Mouse (Mus musculus): ENCODE results near the gene Ppp1r12c. TPM values are rescaled to one million over a fixed set of nuclear protein-coding genes. Genes with fewer than 3 reads are reported as not detected.

Ppp1r12c gene
- 40.6 and 50.0 TPM in 2 replicates for polyA plus RNA-seq (2015; fragmentation: Nextera tagmentation; extraction: Ambion mirVana)

DNA sequence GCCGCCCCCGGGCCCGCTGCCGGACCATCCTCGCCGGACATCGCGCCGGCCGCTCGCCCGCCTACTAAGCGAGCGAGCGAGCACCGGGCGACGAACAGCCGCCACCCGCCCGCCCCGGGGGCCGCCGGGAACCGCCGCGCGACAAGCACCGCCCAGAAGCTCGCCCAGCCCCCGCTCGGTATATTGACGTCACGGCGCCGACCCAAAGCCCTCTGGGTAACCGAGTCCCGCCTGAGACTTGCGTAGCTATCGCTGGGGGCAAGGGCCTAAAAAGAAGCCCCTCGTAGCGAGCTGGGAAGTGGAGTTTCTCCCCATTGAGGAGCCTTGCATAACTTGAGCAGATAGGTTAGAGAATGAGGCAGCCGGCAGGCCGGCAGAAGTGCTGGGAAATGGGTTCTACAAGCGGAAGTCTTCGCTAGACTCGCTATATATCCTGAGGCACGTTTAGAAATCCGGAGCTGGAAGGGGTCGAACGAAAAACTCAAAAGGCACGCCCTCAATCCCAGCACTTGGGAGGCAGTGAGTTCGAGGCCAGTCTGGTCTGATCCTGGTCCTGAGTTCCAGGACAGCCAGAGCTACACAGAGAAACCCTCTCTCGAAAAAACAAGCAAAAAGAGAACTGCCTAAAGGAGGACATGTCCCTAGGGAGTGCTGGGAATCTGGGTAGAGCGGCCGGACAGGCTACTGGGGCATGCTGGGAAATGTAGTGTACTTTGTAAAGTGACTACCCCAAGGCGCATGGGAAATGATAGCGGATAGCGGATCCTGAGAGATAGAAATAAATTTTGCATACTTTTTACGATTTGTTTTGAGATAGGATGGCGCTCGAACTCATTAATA lies at the start of gene Ppp1r12c:
Gene Ppp1r12c, minus strand, starts transcription at position 123 of the 840 bp plus-strand sequence.
- peak within 1 kb of the TSS; percentile 87 for H3K27ac ChIP-seq (ENCODE audit: low read length)
- H3K9ac ChIP-seq (replicated peaks; ENCODE audit: low read depth, low read length), result peak within 1 kb of the TSS; percentile 88
- H3K36me3 ChIP-seq (ENCODE audit: control insufficient read depth, insufficient read depth), result peaks cover under 1% of the 10 kb centered on the region; the same call in 1 of the 2 replicates
- no peaks in the 10 kb centered on the region for H3K9me3 ChIP-seq (ENCODE audit: control insufficient read depth, low read length)
- peak; percentile 95 for ATAC-seq
- H3K4me3 ChIP-seq (replicated peaks; ENCODE audit: low read length), result peak within 1 kb of the TSS; percentile 84
- H3K4me1 ChIP-seq (replicated peaks; ENCODE audit: control insufficient read depth, insufficient read depth, low read length), result peaks cover 30% of the 10 kb centered on the region
- under 1% methylated on average over 57 of the region's 62 CpGs for WGBS
- no peaks in the 10 kb centered on the region for H3K27me3 ChIP-seq (replicated peaks; ENCODE audit: control insufficient read depth, insufficient read depth, low read length)
- peak within 1 kb of the TSS; percentile 67 for H3K4me2 ChIP-seq (ENCODE audit: low read length)

DNA sequence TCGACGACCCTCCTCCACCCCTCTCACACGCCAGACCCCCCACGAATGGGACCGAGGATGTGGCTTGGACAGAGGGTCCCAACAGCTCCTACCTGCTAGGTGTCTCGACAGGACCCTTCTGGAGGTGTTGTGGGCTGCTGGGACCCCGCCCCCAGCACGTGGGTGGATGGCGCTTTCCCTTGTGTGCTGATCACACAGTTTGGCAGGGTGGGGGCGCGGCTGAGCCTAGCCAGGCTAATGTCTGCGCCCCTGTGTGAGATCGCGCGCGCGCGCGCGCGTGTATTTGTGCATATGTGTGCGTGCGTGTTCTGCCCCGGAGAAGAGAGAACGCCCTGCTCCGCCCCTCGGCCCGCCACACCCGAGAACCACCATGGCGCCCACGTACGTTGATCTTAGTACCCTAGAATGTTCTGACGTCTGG lies 45.8 kb upstream of the Ppp1r12c start, which contains the start of gene Syt5:
Gene Syt5, minus strand, starts transcription at position 321 of the 421 bp plus-strand sequence.
- no peaks in the 10 kb centered on the region for H3K9me3 ChIP-seq (ENCODE audit: control insufficient read depth, low read length)
- H3K36me3 ChIP-seq (ENCODE audit: control insufficient read depth, insufficient read depth), result no peaks in the 10 kb centered on the region
- H3K4me2 ChIP-seq (ENCODE audit: low read length), result peak within 1 kb of the TSS; percentile 81
- peak within 1 kb of the TSS; percentile 91 for H3K27ac ChIP-seq (ENCODE audit: low read length)
- H3K4me3 ChIP-seq (replicated peaks; ENCODE audit: low read length), result peak within 1 kb of the TSS; percentile 55
- 4% methylated on average over 33 of the region's 33 CpGs for WGBS
- H3K27me3 ChIP-seq (replicated peaks; ENCODE audit: control insufficient read depth, insufficient read depth, low read length), result no peaks in the 10 kb centered on the region
- peak; percentile 81 for ATAC-seq
- H3K9ac ChIP-seq (replicated peaks; ENCODE audit: low read depth, low read length), result peak within 1 kb of the TSS; percentile 77
- H3K4me1 ChIP-seq (replicated peaks; ENCODE audit: control insufficient read depth, insufficient read depth, low read length), result peaks cover 12% of the 10 kb centered on the region

DNA sequence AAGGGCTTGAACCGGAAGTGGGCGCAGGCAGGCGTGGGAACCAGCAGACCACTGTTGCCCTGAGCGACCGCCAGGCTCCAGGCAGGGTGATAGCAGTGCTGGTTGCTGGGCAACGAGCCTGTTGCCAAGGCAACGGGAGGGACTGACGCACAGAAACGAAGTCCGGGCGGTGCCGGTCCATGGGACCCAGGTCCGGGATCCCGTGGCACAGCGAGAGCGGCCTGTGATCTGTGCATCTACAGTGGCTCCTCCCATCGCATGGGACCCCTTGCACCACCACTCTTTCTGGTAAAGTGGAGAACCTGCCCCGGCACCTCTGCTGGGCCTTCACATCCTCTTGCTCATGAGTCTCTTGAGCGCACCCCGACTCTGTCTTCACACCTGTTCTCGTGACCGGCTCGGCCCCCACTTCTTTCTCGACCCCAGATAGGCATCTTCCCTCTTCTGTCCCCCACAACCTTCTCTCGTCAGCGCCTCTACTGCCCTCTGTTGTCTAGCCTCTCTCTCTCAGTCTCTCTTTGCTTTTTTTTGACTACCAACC lies 45.2 kb upstream of the Ppp1r12c start:
- peak; percentile 85 for ATAC-seq
- H3K27me3 ChIP-seq (replicated peaks; ENCODE audit: control insufficient read depth, insufficient read depth, low read length), result no peaks in the 10 kb centered on the region
- under 1% methylated on average over 26 of the region's 26 CpGs for WGBS

DNA sequence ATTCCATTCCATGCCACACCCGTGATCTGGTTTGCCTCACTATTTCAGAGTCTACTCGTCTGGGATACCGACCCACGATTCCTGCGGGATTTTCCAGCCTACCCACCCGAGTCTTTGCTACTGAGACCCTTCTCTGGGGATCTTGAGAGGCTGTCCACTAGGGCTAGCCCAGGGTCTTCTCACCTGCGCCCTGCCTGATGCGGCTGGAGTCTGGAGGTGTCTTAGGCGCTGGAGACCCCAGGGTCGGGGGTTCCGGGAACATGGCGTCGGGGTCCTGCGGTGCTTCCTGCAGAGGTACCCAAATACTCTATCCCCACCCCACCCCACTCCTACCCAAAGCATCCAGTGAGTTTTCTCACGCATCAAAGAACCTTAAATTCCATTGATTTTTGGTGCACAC lies 44.6 kb upstream of the Ppp1r12c start:
- ATAC-seq, result peak; percentile 32; the same call in 1 of the 2 replicates
- peak overlapping the region; percentile 91 for H3K27ac ChIP-seq (ENCODE audit: low read length)
- 66% methylated on average over 15 of the region's 15 CpGs for WGBS
- no peaks in the 10 kb centered on the region for H3K9me3 ChIP-seq (ENCODE audit: control insufficient read depth, low read length)
- H3K36me3 ChIP-seq (ENCODE audit: control insufficient read depth, insufficient read depth), result peaks cover 6% of the 10 kb centered on the region; the same call in 1 of the 2 replicates
- H3K4me2 ChIP-seq (ENCODE audit: low read length), result peak overlapping the region; percentile 81
- peak overlapping the region; percentile 77 for H3K9ac ChIP-seq (replicated peaks; ENCODE audit: low read depth, low read length)
- peaks cover 12% of the 10 kb centered on the region for H3K4me1 ChIP-seq (replicated peaks; ENCODE audit: control insufficient read depth, insufficient read depth, low read length)
- H3K4me3 ChIP-seq (replicated peaks; ENCODE audit: low read length), result peak overlapping the region; percentile 55
- H3K27me3 ChIP-seq (replicated peaks; ENCODE audit: control insufficient read depth, insufficient read depth, low read length), result no peaks in the 10 kb centered on the region

More for the DNA sequence above, 45.2 kb upstream of the Ppp1r12c start:
- Histone ChIP-seq H3K9ac (replicated peaks; ENCODE audit: low read depth, low read length) (peak overlapping the region; percentile 77), H3K4me3 (replicated peaks; ENCODE audit: low read length) (peak overlapping the region; percentile 55), H3K9me3 (ENCODE audit: control insufficient read depth, low read length) (no peaks in the 10 kb centered on the region), H3K27ac (ENCODE audit: low read length) (peak overlapping the region; percentile 91), H3K4me1 (replicated peaks; ENCODE audit: control insufficient read depth, insufficient read depth, low read length) (peaks cover 12% of the 10 kb centered on the region), H3K36me3 (ENCODE audit: control insufficient read depth, insufficient read depth) (peaks cover 5% of the 10 kb centered on the region; the same call in 1 of the 2 replicates), H3K4me2 (ENCODE audit: low read length) (peak overlapping the region; percentile 81)

DNA sequence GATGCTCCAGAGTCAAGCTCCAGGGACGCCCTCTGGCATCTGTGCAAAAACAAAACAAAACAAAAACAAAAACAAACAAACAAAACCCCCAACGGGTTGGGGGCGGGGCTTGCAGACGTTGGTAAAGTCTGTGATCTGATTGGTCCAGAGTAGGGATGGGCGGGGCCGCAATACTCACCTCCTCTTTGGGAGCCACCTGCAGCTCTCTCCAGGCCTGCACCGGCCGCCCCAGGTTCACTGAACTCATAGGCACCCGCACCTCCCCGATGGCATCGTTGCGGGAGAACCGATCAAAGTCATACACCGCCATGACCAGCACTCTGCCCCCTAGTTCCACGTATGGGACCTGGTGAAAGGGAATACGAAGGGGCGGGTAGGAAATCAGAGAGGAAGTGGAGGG lies 40.5 kb upstream of the Ppp1r12c start:
- WGBS, result 44% methylated on average over 17 of the region's 17 CpGs
- no peak for ATAC-seq
- no peak overlapping the region for H3K4me3 ChIP-seq (replicated peaks; ENCODE audit: low read length)
- H3K36me3 ChIP-seq (ENCODE audit: control insufficient read depth, insufficient read depth), result peaks cover 6% of the 10 kb centered on the region; the same call in 1 of the 2 replicates
- no peaks in the 10 kb centered on the region for H3K9me3 ChIP-seq (ENCODE audit: control insufficient read depth, low read length)
- H3K27me3 ChIP-seq (replicated peaks; ENCODE audit: control insufficient read depth, insufficient read depth, low read length), result no peaks in the 10 kb centered on the region
- no peak overlapping the region for H3K4me2 ChIP-seq (ENCODE audit: low read length)
- peaks cover 10% of the 10 kb centered on the region for H3K4me1 ChIP-seq (replicated peaks; ENCODE audit: control insufficient read depth, insufficient read depth, low read length)
- no peak overlapping the region for H3K9ac ChIP-seq (replicated peaks; ENCODE audit: low read depth, low read length)
- H3K27ac ChIP-seq (ENCODE audit: low read length), result no peak overlapping the region

DNA sequence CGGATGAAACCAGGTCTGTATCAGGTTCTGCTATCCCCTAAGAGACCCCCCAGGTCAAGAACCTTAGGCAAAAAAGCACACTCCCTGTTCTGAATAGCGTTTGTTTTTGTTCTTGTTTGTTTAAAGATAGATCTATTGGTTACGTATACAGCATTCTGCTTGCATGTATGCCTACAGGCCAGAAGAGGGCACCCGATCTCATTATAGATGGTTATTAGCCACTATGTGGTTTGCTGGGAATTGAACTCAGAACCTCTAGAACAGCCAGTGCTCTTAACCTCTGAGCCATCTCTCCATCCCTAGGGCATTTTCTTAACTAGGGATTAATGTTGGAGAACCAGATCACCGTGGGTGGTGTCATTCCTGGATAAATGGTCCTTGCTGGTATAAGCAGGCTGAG lies 39.9 kb upstream of the Ppp1r12c start:
- ATAC-seq, result no peak
- Histone ChIP-seq H3K4me2 (ENCODE audit: low read length) (no peak overlapping the region), H3K27ac (ENCODE audit: low read length) (no peak overlapping the region), H3K36me3 (ENCODE audit: control insufficient read depth, insufficient read depth) (peaks cover 6% of the 10 kb centered on the region; the same call in 1 of the 2 replicates), H3K9me3 (ENCODE audit: control insufficient read depth, low read length) (no peaks in the 10 kb centered on the region), H3K27me3 (replicated peaks; ENCODE audit: control insufficient read depth, insufficient read depth, low read length) (no peaks in the 10 kb centered on the region), H3K4me3 (replicated peaks; ENCODE audit: low read length) (no peak overlapping the region), H3K4me1 (replicated peaks; ENCODE audit: control insufficient read depth, insufficient read depth, low read length) (peaks cover 9% of the 10 kb centered on the region), H3K9ac (replicated peaks; ENCODE audit: low read depth, low read length) (no peak overlapping the region)
- 72% methylated on average over 5 of the region's 5 CpGs for WGBS

DNA sequence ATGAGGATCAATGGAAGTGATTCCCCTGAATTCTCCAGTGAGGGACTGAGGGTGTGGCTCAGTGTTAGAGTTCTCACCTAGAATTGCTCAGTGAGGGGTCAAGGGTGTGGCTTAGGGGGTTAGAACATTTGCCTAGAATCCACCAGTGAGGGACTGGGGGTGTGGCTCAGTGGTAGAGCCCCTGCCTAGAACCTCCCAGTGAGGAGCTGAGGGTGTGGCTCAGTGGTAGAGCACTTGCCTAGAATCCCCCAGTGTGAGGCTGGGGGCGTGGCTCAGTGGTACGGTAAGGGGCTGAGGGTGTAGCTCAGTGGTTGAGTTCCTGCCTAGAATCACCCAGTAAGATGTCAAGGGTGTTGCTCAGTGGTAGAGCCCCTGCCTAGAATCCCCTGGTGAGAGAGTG lies 37.5 kb upstream of the Ppp1r12c start:
- H3K9me3 ChIP-seq (ENCODE audit: control insufficient read depth, low read length), result no peaks in the 10 kb centered on the region
- H3K4me2 ChIP-seq (ENCODE audit: low read length), result no peak overlapping the region
- no peak overlapping the region for H3K9ac ChIP-seq (replicated peaks; ENCODE audit: low read depth, low read length)
- WGBS, result 86% methylated on average over 2 of the region's 2 CpGs
- H3K36me3 ChIP-seq (ENCODE audit: control insufficient read depth, insufficient read depth), result peaks cover 6% of the 10 kb centered on the region; the same call in 1 of the 2 replicates
- no peaks in the 10 kb centered on the region for H3K4me1 ChIP-seq (replicated peaks; ENCODE audit: control insufficient read depth, insufficient read depth, low read length)
- no peak for ATAC-seq
- 0 out of 2 replicates have a peak, but pooled peaks cover 2% of the 10 kb centered on the region for H3K27me3 ChIP-seq (replicated peaks; ENCODE audit: control insufficient read depth, insufficient read depth, low read length)
- no peak overlapping the region for H3K27ac ChIP-seq (ENCODE audit: low read length)
- no peak overlapping the region for H3K4me3 ChIP-seq (replicated peaks; ENCODE audit: low read length)

DNA sequence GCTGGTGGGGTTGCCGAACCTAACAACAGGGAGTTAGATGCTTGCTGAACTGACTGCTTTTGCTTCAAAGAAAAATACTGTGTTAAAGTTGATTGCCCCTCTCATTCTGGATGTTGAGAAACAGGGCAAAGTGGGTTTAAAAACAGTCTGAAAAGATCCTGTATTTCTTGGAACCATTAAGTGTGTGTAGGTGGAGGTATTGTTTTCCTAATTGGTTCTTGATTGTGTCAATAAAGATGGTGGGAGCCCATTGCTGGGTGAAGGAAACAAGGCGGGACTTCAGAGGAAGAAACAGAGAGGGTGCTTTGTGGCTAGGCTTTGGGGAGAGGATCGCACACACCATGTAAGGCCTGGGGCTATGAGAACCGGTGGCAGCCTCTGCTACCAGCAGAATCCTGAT lies 35.7 kb upstream of the Ppp1r12c start:
- Histone ChIP-seq H3K4me3 (replicated peaks; ENCODE audit: low read length) (no peak overlapping the region), H3K9ac (replicated peaks; ENCODE audit: low read depth, low read length) (no peak overlapping the region), H3K36me3 (ENCODE audit: control insufficient read depth, insufficient read depth) (peaks cover 5% of the 10 kb centered on the region; the same call in 1 of the 2 replicates), H3K27me3 (replicated peaks; ENCODE audit: control insufficient read depth, insufficient read depth, low read length) (peaks cover 2% of the 10 kb centered on the region; the same call in 1 of the 2 replicates), H3K9me3 (ENCODE audit: control insufficient read depth, low read length) (no peaks in the 10 kb centered on the region), H3K4me1 (replicated peaks; ENCODE audit: control insufficient read depth, insufficient read depth, low read length) (0 out of 2 replicates have a peak, but pooled peaks cover under 1% of the 10 kb centered on the region), H3K27ac (ENCODE audit: low read length) (no peak overlapping the region), H3K4me2 (ENCODE audit: low read length) (no peak overlapping the region)
- no peak for ATAC-seq
- WGBS, result 56% methylated on average over 4 of the region's 4 CpGs

DNA sequence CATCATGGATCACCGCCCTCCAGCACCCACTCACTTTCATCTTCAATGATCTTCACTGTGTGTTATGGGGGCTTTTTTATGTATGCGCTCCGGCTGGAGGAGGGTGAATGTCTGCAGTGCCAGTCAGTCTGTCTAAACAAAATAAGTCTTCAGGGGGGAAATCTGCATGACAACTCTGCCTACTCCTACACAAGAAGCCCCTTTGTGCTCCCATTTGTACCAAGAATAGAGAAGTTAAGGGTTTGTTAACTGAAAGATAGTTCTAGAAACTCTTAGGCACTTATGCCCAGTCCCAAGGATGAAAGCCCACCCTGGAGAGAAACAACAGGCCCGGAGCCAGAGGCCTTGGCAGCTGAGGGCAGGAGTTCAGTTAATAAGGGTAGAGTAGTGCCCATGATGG lies 34.9 kb upstream of the Ppp1r12c start:
- no peak overlapping the region for H3K27ac ChIP-seq (ENCODE audit: low read length)
- no peak overlapping the region for H3K4me3 ChIP-seq (replicated peaks; ENCODE audit: low read length)
- no peak for ATAC-seq
- 84% methylated on average over 4 of the region's 4 CpGs for WGBS
- no peaks in the 10 kb centered on the region for H3K9me3 ChIP-seq (ENCODE audit: control insufficient read depth, low read length)
- peaks cover 4% of the 10 kb centered on the region; the same call in 1 of the 2 replicates for H3K27me3 ChIP-seq (replicated peaks; ENCODE audit: control insufficient read depth, insufficient read depth, low read length)
- H3K4me1 ChIP-seq (replicated peaks; ENCODE audit: control insufficient read depth, insufficient read depth, low read length), result 0 out of 2 replicates have a peak, but pooled peaks cover 3% of the 10 kb centered on the region
- no peak overlapping the region for H3K9ac ChIP-seq (replicated peaks; ENCODE audit: low read depth, low read length)
- H3K36me3 ChIP-seq (ENCODE audit: control insufficient read depth, insufficient read depth), result no peaks in the 10 kb centered on the region
- no peak overlapping the region for H3K4me2 ChIP-seq (ENCODE audit: low read length)
